In the genomic region with DNA sequence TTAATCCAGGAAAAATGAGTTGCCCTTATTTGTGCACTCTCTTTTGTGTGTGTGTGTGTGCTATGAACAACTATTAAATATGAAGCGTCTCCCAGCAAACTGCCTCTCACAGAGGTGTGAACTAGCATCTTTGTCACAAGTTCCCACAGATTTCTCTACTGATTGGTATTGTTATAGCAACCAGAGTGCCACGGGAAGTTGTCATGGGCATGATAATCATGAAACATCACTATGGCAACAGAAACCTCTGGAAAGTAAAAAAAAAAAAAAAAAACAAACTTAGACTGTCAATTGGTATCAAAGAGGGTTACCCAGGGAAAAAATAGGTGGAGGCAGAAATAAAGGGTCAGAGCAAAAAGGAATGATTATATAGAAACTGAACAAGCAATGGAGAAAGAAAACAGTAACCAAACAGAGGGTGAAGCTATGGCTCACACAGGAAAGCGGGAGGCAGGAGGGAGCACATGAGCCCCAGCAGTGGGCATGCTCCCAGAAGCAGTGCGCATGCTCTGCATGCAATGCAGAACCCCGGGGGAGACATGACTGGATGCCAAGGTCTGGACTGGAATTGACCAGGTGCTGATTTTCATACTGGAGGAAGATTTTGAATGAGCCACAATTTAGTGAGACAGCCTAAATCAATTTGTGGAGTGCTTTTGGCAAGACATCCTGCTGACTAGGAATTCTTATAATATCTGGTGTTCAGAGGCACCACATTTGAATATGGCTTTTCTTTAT, we compare ENCODE assay signal across 12 mouse cellular contexts. TPM values are rescaled to one million over a fixed set of nuclear protein-coding genes. Genes with fewer than 3 reads are reported as not detected.
DNase-seq lines count a peak whose midpoint lies in the region; ATAC-seq lines count a peak whose summit lies in the region.
"Had no signal": no experiment of that assay in that cellular context is flagged by ENCODE, and none has a peak within 500 bp of the region (broad histone marks: within the 10 kb centered on the region; RNA-seq: fewer than 3 reads in every experiment).

No protein-coding gene starts in this region.

- no peak overlapping the region for H3K4me2 ChIP-seq in hindbrain, embryonic 11.5 days (replicated peaks; ENCODE audit: low read depth, low read length)
- peak overlapping the region; percentile 9; the same call in 1 of the 2 replicates for H3K4me2 ChIP-seq in neural tube, embryonic 15.5 days
- H3K4me2 ChIP-seq: embryonic facial prominence, embryonic 15.5 days; heart, embryonic 13.5 days had no signal

- no peaks in the 10 kb centered on the region for H3K4me1 ChIP-seq in hindbrain, embryonic 11.5 days (replicated peaks; ENCODE audit: control insufficient read depth, insufficient read depth, low read length)
- peaks cover 8% of the 10 kb centered on the region; the same call in 1 of the 2 replicates for H3K4me1 ChIP-seq in hindbrain, embryonic 10.5 days (replicated peaks)
- H3K4me1 ChIP-seq in neural tube, embryonic 15.5 days, result 0 out of 2 replicates have a peak, but pooled peaks cover 8% of the 10 kb centered on the region

- ATAC-seq in hindbrain, embryonic 11.5 days (ENCODE audit: low FRiP score), result peak; percentile 69; the same call in 1 of the 2 replicates
- ATAC-seq in neural tube, embryonic 15.5 days (ENCODE audit: low FRiP score), result peak; percentile 73

- H3K27ac ChIP-seq in hindbrain, embryonic 11.5 days (ENCODE audit: low read depth, low read length), result no peak overlapping the region
- no peak overlapping the region for H3K27ac ChIP-seq in hindbrain, embryonic 10.5 days
- no peak overlapping the region for H3K27ac ChIP-seq in neural tube, embryonic 15.5 days (replicated peaks)
- H3K27ac ChIP-seq: embryonic facial prominence, embryonic 15.5 days; heart, embryonic 13.5 days had no signal

- DNase-seq in hindbrain, embryonic 11.5 days (ENCODE audit: low spot score), result peak; percentile 25
- no peak for DNase-seq in hindbrain, embryonic 10.5 days (ENCODE audit: low spot score)
- DNase-seq in cerebellum, postnatal 10 days, result peak; percentile 93 to 95
- peak; percentile 5 to 39 for DNase-seq in layer of hippocampus, adult 18-20 months (ENCODE audit: low spot score in 2 of 2)
- no peak for DNase-seq in adrenal gland, postnatal 4 days (ENCODE audit: low spot score in 2 of 2)
- DNase-seq in thymus, postnatal 10 days (ENCODE audit: low spot score in 2 of 2), result no peak
- DNase-seq in embryo, embryonic 10.5 days (ENCODE audit: low spot score), result no peak
- DNase-seq: kidney, adult 9 months had no signal

- no peak overlapping the region for H3K9ac ChIP-seq in hindbrain, embryonic 11.5 days (ENCODE audit: low read depth, low read length)
- no peak overlapping the region for H3K9ac ChIP-seq in neural tube, embryonic 15.5 days (replicated peaks)
- H3K9ac ChIP-seq: embryonic facial prominence, embryonic 15.5 days; heart, embryonic 13.5 days had no signal

- no peak overlapping the region for H3K4me3 ChIP-seq in hindbrain, embryonic 11.5 days (ENCODE audit: low read depth, low read length)
- no peak overlapping the region for H3K4me3 ChIP-seq in hindbrain, embryonic 10.5 days
- H3K4me3 ChIP-seq in neural tube, embryonic 15.5 days (replicated peaks), result no peak overlapping the region
- H3K4me3 ChIP-seq: embryonic facial prominence, embryonic 15.5 days; heart, embryonic 13.5 days had no signal

- no peaks in the 10 kb centered on the region for H3K27me3 ChIP-seq in hindbrain, embryonic 11.5 days (ENCODE audit: control insufficient read depth, insufficient read depth, low read length)
- H3K27me3 ChIP-seq in hindbrain, embryonic 10.5 days (ENCODE audit: insufficient read depth, poor library complexity, severe bottlenecking), result no peaks in the 10 kb centered on the region
- H3K27me3 ChIP-seq in neural tube, embryonic 15.5 days (replicated peaks), result no peaks in the 10 kb centered on the region
- H3K27me3 ChIP-seq: CH12.LX; embryonic facial prominence, embryonic 15.5 days; heart, embryonic 13.5 days had no signal

- H3K9me3 ChIP-seq in hindbrain, embryonic 11.5 days (ENCODE audit: control insufficient read depth, low read length), result no peaks in the 10 kb centered on the region
- H3K9me3 ChIP-seq in hindbrain, embryonic 10.5 days, result no peaks in the 10 kb centered on the region
- H3K9me3 ChIP-seq in neural tube, embryonic 15.5 days (replicated peaks), result no peaks in the 10 kb centered on the region
- H3K9me3 ChIP-seq: embryonic facial prominence, embryonic 15.5 days; heart, embryonic 13.5 days had no signal

- H3K36me3 ChIP-seq in hindbrain, embryonic 11.5 days (ENCODE audit: control insufficient read depth, insufficient read depth, low read length), result no peaks in the 10 kb centered on the region
- no peaks in the 10 kb centered on the region for H3K36me3 ChIP-seq in hindbrain, embryonic 10.5 days
- no peaks in the 10 kb centered on the region for H3K36me3 ChIP-seq in neural tube, embryonic 15.5 days
- H3K36me3 ChIP-seq: embryonic facial prominence, embryonic 15.5 days; heart, embryonic 13.5 days had no signal

- 54% methylated on average over 5 of the region's 5 CpGs for WGBS in hindbrain, embryonic 11.5 days
- whole genome bisulfite sequencing in hindbrain, embryonic 10.5 days, result 68% methylated on average over 5 of the region's 5 CpGs
- 28% methylated on average over 5 of the region's 5 CpGs for WGBS in neural tube, embryonic 15.5 days

RNA-seq across cellular contexts. Expression of gene Slc9a9, which starts 58.9 kb away (rescaled TPM):
- polyA plus RNA-seq in hindbrain, embryonic 11.5 days (2014; fragmentation: Nextera tagmentation; extraction: Ambion mirVana), result 3.5 and 3.8 TPM in 2 replicates
- polyA plus RNA-seq in hindbrain, embryonic 10.5 days (2016; fragmentation: Nextera tagmentation; extraction: Ambion mirVana), result 2.9 and 3.2 TPM in 2 replicates
- total RNA-seq in layer of hippocampus, adult 18-20 months (2021), result 10 to 100 TPM; 16.2 TPM
- polyA plus RNA-seq in neural tube, embryonic 15.5 days (2015; fragmentation: Nextera tagmentation; extraction: Ambion mirVana), result 9.2 and 10.5 TPM in 2 replicates
- total RNA-seq in adrenal gland, postnatal 4 days (2021), result 1 to 10 TPM; 3.4 to 4.4 TPM
- total RNA-seq: CH12.LX had no signal

Comparison
In these comparisons a context has a peak if more than half of its experiments do, and no peak if none do; other contexts are left out.
1. DNase-seq: peak in hindbrain, embryonic 11.5 days (single experiment), cerebellum, postnatal 10 days (2 of 2) and layer of hippocampus, adult 18-20 months (2 of 2); none in hindbrain, embryonic 10.5 days (single experiment), adrenal gland, postnatal 4 days (0 of 2), thymus, postnatal 10 days (0 of 2) and embryo, embryonic 10.5 days (single experiment).